Mouse (Mus musculus): ENCODE measurements around the gene Psma7.
A peak's percentile ranks its signal among the peaks of the same experiment; 100 is the strongest.

The Psma7 gene

DNA sequence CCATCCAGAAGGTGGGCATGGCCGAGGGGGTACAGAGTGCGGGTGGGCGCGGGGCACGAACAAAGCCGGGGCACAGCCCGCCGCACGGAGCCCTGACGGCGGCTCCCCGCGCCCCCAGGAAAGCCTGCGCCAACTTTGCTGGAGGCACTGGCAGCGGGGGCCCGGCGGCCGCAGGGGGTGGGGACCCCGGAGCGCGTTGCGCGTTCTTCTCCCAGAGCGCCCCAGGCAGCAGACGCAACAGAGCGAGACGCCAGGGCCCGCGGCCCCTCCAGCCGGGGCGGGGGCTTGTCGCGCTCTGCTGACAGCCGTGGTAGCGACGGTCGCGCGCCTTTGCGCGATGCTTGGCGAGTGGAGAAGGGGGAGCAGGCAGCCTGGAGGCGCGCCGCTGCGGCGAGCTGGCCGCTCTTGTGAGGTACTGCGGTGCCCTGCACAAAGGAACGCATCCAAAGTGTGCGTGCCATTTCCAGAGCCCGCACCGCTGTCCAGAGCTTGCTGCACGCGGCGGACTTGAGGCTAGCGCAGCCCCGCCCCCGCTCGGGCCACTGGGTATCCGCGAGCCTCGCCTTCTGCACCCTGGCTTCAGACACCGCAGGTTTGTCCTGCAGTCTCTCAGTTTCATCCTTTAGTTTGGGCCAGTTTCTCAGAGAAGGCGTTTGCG, 754 bp upstream of the Psma7 start:
- DNase-seq: peak; percentile 79 to 83

DNA sequence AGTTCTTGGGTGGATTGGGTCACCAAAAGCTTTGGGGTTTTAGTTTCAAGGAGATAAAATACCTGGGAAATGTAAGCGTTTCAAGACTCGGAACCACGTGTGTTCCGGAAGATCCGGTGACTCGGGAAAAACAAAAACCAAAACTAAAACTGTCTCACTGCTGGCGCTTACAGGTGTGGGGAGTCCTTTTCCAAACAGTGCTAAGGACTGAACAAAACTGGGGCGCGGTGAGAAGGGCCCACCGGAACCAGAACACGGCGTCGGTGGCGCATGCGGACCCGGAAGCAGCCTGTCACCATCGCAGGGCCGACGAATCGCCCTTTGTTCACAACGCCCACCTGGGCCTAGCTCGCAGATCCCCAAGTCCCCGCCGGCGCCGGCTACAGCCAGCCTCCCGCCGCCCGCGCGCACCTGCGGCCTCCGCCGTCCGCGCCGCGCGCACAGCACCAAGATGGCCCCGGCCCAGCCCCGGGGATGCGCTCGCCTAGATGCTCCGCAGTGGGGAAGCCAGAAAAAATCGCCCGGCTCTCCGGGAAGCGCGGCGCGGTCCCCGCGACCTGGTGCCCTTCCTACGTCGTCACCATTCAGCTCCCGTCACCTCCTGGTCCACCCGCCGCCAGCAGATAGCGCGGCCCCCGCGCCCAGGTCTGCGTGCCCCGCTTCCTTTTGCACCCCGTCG, 517 bp downstream of the Psma7 start:
- peak; percentile 43 to 56 for DNase-seq

DNA sequence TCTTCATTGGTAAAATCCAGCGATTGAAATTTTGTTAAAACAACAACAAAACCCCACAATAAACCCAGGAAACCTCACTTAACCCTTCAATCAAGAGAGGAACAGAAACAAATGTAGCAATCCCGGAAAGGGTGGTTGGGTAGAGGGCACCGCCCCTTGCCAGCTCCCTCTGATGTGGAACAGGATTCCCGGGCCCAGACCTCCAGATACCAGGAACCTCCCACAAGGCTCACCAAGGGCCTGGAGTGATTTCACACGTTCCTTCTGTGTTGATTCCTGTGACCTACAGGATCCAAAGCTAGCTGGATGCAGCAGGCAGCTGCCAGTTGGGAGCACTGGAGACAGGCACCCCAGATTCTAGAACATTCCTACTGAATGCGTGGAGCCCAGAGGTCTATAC, 1.8 kb downstream of the Psma7 start:
- DNase-seq: no peak

DNA sequence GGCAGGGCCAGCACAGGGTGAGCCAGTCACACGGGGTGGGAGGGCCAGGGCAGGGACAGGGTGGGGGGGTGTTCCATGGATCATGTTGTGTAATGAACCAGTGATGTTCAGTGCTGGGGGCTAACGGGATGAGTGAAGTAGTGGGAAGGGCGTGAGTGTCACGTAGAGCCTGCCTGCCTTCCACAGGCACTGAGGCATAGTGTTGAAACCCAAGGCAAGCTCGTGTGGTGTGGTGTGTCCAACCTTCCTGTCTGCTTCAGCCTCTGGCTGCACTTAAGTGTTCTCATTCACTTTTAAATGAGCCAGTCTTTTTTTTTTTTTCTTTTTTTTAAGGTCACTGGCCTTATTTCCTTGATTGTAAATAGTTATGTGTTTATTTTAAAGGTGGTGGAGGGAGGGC, 7.5 kb downstream of the Psma7 start:
- DNase-seq: no peak

DNA sequence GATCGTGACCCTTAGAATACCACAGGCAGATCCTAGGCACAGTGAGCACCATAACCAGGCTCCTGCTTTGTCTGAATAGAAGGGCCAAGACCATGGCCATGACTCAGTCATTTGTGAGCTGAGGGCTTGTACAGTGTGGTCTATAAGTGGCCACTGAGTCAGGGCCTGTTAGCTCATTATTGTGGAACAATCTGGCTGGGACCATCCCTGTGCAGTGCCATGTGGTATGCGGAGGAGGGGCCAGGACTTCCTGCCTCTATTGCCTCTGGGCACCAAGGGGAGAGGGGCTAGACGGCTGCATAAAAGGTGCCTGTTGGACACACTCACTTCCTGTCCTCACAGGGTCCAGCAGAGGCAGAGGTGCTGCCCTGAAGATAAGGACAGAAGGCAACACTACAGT, 8.3 kb downstream of the Psma7 start:
- DNase-seq: no peak

DNA sequence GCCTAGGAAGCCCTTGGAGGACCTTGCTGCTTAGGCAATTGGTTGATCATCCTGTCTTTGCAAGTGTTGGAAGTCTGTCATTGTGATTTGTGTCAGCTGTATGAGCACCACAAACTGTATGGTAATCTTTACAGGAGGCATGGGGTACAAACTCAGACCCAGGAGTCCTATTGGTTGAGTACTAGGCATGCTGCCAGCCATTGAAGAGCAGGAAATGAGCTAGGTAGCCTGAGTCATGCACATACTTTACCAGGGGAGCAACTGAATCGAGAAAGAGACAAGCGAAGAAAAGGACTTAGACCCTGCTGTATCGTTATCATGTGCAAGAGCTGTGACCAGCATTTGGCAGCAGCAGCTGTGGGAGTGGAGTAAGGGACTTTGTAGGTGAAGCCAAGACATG, 9.3 kb downstream of the Psma7 start:
- DNase-seq: no peak

DNA sequence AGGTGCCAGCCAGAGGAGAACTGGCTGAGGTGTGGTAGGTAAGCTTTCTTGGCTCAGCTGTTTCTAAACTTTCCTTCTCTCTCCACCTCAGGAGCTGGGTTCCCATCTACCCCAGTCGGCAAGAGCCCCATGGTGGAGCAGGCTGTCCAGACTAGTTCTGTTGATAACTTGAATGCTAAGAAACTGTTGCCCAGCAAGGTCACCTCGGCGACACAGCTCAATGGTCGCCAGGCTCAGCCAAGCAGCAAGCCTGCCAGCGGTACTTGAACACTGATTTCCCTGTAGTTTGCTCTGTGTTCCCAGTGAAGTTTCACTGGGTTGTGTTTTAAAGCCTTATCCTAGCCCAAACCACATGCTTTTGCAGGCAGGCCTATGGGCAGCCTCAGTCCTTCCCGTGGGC, 11.0 kb downstream of the Psma7 start:
- no peak for DNase-seq

DNA sequence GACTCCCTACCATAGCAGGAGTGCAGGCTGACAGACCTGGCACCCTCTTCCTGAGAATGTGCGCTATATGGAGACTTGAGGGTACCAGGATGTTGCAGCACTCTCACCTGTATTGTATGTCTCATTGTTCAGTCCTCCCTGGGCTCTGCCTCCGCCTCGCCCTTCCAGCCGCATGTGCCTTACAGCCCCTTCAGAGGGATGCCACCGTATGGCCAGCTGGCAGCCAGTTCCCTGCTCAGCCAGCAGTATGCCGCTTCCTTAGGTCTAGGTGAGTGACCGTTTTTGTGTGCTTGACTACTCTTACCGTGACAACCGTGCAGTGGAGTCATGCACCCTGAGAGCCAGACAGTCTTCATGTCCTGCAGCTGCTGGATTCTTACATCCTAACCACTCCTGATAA, 14.5 kb downstream of the Psma7 start:
- DNase-seq: no peak

DNA sequence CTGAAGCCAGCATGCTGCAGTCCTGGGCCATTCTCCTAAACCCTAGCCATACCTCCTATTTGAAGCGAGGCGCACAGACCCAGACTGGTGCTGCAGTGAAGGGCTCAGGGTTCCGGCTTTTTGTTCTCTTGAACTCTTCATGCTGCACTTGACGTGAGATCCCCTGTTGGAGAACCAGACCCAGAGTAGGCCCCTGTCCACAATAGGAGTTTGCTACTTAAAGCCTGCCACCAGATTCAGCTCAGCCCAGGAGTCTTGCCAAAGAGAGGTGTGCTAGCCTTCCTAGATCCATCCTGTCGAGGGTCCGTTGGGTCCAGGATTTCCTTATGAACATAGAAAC, 16.4 kb downstream of the Psma7 start:
- DNase-seq: no peak

DNA sequence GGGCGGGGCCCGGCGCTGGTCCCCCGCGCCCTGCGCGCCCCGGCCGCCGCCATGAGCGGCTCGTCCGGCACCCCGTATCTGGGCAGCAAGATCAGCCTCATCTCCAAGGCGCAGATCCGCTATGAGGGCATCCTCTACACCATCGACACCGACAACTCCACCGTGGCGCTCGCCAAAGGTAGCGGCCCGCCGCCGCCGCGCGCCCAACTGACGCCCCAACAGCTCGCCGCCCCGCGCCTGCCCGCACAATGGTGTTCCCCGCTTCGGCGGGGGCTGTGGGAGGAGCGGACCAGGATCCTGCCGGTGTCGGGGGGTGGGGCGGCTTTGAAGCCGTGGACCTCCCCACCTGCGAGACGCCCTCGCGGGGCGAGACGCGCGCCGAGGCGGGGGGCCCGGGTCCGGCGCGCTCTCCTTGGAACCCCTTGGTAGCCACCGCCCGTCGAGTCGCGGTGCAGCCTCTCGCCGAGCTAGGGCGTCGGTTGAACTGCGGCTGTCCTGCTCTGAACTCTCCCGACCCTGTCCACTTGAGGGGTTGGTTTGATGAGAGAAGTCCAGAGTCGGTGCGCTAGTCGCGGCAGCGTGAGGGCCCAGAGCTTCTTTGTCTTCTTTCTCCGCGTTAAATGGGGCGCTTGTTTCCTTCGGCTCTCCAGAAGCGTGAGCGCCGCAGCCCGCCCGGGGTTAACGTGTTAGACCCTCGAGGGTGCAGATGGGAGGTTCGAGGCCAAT, 16.9 kb downstream of the Psma7 start:
- peak in 1 of 2 experiments; percentile 58 for DNase-seq

DNA sequence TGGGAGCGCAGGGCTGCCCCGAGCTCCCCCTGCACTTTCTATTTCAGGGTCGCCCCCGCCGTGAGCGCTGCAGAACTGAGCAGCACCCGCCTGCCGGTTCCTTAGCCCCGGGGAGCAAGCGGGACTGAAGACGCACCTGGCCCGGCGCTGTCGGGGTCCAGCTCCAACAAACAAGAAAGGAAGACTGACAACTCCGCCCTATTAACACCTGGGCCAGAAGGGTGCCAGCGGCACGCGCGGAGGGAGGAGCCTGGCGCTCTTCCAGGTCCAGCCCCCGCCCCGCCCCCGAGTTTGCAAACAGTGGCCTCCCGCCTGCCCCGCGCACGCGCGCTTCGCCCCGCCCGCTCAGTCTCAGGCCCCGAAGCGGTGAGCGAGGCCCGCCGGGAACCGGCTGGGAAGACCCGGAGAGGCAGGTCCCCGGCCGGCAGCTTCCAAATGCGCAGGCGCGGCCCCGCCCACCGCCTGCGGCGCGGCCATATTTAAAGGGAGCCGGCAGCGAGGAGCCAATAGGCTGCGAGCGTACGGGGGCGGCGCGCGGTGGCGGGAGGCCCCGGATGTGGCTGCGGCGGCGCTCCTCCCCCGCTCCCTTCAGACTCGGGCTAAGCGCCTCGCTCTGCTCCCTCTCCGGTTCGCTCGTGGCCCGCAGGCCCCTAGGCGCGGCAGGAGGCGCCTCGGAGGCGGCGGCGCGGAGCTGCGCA, 17.7 kb downstream of the Psma7 start, which contains the start of gene Lsm14b:
Lsm14b (plus strand) TSS at position 587 of the 698 bp plus-strand sequence.
- peak; percentile 99 to 100 for DNase-seq

DNA sequence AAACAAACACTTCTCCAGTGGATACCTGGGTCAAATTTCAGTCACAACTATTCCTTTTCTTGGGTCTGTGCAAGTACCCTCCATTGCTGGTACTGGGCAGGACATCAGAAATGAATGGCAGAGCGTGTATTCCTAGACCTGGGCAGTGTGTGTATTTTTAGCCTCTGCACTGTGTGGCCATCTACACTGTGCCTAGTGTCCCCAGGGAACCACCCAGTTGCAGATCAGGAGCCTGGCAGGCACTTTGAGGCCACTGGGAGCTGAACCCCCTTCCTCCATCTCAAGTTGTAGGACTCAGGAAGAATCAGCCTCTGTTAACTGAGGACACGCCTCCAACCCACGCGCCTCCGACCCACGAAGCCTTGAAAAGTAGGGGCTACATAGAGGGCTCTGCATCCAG, 19.5 kb downstream of the Psma7 start:
- DNase-seq: no peak

DNA sequence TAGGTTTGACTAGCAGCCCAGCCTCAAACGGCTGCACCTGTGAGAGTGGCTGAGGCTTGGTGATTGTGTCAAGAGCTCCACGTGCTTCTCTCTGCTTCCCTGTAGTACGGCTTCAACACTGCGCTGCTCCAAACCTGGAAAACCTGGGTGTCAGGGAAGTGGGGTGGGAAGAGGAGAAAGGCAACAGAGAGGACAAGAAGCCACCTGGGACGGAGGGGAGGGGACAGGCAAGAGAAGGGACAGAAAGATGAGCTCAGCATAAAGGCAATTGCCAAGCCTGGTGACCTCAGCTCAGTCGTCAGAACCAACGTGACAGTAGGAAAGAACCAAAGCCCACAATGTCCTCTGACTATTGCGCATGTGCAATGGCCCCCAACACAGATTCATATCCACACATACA, 21.3 kb downstream of the Psma7 start:
- no peak for DNase-seq

DNA sequence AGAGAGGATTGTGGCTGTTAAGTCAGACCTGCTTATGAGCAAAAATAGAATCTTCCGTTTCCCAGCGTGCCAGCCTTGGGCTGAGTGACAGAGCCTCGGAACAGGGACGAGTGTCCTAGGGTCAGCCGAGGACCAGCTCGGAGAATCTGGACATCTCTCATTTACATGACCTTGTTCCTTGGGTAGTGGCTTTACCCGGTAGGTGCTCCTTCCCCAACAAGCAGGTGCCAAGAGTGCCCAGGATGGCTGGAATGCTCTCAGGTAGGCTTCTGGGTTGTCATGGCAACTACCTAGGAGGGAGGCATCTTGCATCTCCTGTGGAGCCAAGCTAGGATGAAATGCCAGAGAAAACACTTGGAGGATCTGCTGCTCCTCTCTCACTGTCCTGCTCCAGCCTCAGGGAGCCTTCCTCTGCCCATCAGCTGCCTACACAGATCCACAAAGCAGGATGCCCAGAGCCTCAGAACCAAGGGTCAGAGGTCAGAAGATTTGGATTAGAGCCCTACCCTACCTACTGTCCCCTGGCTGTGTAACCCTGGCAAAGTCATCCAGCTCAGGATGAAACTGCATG, 22.1 kb downstream of the Psma7 start:
- DNase-seq: no peak

DNA sequence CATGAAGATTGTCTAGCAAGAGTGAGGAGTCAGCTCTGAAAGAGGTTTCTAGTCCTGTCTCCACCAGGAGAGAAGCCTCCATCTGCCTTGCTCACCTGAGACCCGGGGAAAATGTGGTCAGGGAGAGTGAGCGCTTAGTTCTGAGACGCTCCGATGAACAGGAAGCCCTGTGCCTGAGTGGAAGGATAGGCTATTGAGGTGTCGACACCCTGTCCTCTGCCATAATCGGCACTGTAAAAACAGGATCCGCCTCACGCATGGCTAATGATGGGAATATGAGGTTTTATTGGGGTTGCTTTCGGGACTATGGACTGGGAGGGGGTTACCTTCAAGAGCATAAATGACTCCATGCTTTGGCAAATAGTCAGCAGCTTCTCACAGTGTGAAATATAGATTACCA, 23.7 kb downstream of the Psma7 start:
- DNase-seq: no peak

DNA sequence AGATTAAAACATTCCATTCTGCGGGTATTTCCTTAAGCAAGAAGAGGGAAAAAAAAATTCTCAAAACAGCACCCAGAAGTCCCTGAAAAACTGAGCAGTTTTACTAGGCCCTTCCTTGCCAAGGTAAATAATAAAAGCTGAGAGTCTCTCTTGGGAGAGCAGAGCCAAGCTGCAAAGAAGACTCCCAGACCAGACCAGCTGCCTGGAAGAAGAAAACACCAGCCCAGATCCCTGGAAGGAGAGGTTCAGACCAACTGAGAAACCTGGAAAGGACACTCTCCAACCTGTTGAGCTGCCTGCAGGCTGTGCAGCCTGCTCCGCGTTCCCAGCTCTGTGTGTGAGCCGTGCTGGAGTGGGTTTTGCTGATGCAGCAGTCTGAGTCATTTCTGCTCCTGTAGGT, 24.6 kb downstream of the Psma7 start:
- no peak for DNase-seq

DNA sequence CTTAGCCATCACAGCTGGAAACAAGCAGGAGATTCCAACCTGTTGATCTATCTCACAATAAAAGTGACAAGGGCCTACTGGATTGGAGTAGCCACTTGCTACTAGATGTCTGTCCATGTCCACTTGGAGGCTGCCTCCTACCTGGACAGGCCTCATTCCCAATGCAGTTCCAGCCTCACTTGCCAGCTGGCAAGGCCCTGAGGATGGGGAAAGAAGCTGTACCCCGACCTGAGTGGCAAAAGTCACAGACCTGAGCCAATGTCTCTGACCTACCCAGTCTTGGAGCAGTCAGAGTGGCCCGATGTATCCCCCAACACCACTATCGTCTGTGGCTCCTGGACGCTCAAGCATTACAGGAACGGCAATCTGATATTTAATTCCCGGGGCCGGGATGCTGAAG, 28.5 kb downstream of the Psma7 start:
- no peak for DNase-seq

DNA sequence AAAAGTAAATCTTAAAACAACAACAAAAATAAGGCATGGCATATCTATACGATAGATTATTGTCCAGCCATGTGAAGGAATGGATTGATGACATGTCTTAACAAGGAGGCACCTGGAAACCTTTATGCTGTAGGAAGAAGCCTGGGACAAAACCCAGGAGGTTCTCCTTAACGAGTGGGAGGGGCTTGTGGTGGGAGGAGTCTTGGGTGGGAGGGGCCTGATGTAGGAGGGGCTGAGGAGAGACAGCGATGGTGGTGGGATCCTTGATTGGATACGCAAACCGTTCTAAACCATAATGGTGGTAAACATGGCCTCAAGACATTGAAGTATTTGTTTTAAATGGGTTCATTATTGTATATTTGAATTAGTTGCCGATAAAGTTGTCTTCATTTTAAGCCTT, 30.9 kb downstream of the Psma7 start:
- DNase-seq: no peak

DNA sequence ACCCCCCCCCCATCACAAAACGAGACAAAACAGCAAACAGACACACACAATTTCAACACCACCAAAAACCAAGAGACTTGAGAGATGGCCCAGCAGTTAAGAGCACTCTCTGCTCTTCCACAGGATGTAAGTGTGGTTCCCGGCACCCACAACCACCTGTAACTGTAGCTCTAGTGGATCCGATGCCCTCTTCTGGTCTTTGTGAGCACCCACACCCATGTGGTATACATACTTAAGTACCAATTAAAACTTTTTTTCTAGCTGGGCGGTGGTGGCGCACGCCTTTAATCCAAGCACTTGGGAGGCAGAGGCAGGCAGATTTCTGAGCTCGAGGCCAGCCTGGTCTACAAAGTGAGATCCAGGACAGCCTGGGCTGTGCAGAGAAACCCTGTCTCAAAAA, 31.5 kb downstream of the Psma7 start:
- no peak for DNase-seq

DNA sequence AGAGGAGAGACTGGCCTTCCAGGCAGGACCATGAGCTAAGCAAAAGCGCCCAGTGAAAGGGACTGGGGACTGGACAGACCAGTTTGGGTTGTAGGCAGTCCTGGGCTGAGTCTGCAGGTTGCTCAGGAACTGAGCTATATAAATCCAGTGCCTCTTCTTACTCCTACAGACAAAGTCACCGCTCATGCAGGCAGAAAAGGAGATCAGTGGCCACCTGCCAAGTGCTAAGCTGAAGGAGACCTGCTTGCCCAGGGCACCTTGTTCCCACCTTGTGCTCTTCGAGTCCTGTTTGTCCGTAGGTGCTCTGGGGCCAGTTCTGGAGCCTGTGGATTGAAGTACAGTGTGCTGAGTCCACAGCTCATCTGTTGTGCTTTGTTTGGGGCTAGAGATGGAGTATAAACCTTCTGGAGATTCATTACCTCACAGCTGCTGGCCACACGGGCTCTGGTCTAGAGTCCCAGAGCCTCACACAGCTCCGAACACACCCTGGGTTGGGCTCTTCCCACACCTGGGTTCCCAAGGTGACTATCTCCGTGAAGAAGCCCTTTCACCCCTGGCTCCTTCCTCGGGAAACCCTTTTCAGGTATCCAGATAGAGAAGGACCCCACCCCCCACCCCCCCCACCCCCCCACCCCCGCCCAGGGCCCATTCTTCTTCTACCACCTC, 35.7 kb downstream of the Psma7 start:
- no peak for DNase-seq

DNA sequence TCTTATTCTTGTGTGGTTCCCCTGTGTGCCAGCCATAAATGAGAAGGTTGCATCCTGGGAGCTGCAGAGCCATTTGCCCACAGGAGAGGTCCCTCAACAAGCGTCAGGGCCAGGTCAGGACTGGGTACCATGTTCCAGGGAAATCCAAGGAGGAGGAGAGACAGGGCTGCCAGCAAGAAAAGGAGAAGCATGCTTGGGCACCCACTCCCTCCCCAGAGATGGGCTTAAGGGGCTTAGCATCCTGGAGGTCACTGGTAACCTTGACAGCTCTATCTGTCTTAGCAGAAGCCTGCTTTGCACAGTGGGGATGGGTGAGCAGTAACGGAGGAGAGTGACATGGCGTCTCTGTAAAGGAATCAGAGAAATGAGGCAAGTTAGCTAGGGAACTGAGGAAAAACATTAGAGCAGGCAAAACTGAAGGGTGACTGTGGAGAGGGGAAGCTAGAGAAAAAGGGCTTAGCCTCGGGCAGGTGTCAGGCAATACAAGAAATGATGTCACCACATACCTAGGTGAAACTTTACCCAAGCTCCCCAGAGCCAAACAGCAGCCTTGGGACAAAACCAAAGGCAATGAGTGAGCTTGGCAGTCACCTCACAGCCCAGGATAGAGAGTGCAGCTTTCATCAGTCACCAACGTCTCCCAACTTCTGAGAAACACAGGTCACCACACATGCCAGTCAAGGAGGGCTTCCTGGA, 36.4 kb downstream of the Psma7 start:
- DNase-seq: no peak

DNA sequence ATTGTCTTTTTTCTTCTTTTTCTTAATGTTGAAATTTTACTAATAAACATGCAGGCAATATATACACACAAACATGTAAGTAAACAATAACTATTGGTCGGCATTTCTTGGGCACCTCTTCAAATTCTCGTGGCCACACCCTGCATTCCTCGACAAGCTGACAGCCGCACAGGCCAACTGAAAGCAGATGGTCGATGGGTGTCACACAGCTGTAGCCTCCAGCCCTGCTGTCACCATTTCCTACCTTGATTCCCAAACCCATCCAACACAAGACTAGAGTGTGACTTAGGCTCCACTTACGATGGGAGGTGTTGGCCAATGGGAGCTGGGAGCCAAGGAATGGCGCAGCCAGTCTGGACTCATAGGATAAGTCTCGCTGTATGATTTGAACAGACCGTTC, 40.6 kb downstream of the Psma7 start:
- DNase-seq: no peak

All from lung, postnatal 4 days (tissue).